Mouse (Mus musculus) induced T-regulatory cell, adult 2 months (primary cell): Measurements from ENCODE around the gene Ptgr2.
A peak's percentile ranks its signal among the peaks of the same experiment; 100 is the strongest.
"Not testable (repeated sequence)": the region's sequence is repeated elsewhere in the genome, so short reads cannot be mapped to it uniquely, and the experiment has no call there.

ENCODE experiments used
- DNase-seq: peaks from one replicate; pipeline ENCODE4 v3.0.0-alpha.2; 2012; ENCODE audit warnings: low read depth

Ptgr2 gene

GRCm38 (mm10) chr12:84304554-84304953, 19.5 kb downstream of the Ptgr2 start:
- no peak for DNase-seq

DNA sequence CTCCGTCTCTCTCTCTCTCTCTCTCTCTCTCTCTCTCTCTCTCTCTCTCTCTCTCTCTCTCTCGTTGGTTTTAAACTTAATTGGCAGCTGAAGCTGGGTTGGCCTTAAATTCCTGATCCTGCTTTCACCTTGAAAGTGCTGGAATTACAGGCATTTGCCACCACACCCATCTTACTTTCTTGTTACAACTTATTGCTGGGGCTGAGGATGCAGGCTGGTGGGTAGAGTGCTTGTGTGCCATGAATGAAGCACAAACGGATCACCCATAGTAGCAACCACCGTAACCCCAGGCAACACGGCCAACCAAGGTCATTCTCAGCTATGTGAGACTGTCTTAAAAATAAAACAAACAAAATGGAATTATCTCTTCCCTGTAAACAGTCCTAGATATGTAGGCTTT, 26.3 kb downstream of the Ptgr2 start:
- no peak for DNase-seq

DNA sequence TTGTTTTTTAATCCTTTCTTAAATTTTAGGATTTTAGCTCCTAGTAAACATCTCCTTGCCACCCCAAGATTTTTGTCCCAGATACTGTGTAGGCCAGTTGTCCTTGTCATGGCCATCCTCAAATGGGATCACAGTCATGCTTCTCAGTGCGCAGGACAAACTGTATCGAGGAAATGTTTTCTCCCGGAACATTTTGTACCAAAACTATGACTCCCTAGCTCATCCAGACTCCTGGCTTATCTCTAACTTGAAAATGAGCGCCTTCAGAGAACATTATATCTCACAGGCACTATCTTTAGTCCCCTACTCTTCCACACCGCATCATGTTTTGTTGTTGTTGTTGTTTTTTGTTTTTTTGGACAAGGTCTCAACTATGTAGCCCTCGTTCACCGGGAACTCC, 31.0 kb downstream of the Ptgr2 start:
- no peak for DNase-seq

GRCm38 (mm10) chr12:84316721-84317621, 31.9 kb downstream of the Ptgr2 start, which contains the start of gene Zfp410:
Zfp410 (plus strand) TSS chr12:84316852.
- DNase-seq = peak; percentile 82

GRCm38 (mm10) chr12:84327111-84327512, 42.1 kb downstream of the Ptgr2 start:
- no peak for DNase-seq

DNA sequence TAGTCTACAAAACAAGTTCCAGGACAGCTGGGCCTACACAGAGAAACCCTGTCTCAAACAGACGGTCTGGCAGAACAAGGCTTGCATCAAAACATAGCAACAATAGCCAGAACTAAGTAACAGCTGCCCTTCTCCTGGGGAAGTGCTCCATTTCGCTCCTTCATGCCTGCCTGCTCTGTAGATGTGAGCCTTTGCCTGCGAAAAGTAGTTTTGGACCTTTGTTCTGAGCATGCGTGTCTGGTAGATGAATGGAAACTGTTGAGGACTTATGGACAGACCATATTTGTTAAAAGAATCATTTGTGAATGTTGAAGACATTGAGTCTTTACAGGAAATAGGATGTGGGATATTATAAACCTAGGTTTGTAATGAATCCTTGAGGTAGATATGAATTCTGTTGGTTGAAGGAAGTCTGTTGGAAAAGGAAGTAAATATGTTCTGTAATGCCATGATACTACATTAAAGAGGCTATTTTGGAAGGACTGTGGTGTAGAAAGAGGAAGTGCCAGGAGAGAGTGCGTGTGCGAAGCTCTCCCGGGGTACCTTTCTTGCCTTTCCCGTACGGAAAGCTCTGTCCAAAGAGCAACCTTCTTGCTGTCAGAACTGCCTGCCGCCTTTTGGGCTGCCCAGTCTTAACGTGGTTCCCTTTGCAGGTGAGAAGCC, 52.1 kb downstream of the Ptgr2 start:
- DNase-seq = no peak

DNA sequence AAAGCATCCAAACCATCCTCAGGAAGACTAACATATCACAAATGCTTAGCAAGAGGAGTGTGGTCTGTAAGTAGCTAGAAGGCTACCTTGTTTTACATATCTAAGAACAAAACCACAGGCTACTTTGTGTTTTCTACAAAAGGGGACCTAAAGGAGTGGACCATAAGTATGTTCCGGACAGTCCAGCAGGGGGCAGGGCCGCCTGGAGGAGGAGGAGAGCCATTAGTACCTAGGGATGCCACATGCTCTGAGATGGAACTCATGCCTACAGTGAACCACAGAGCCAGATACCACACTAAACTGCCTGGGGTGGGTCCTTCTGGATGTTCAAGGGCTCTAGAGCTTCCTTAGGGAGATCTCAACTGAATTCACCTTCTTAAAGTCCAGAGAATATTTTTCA, 62.2 kb downstream of the Ptgr2 start:
- DNase-seq = peak; percentile 35

GRCm38 (mm10) chr12:84358699-84359098, 73.7 kb downstream of the Ptgr2 start:
- DNase-seq = not testable (repeated sequence)

DNA sequence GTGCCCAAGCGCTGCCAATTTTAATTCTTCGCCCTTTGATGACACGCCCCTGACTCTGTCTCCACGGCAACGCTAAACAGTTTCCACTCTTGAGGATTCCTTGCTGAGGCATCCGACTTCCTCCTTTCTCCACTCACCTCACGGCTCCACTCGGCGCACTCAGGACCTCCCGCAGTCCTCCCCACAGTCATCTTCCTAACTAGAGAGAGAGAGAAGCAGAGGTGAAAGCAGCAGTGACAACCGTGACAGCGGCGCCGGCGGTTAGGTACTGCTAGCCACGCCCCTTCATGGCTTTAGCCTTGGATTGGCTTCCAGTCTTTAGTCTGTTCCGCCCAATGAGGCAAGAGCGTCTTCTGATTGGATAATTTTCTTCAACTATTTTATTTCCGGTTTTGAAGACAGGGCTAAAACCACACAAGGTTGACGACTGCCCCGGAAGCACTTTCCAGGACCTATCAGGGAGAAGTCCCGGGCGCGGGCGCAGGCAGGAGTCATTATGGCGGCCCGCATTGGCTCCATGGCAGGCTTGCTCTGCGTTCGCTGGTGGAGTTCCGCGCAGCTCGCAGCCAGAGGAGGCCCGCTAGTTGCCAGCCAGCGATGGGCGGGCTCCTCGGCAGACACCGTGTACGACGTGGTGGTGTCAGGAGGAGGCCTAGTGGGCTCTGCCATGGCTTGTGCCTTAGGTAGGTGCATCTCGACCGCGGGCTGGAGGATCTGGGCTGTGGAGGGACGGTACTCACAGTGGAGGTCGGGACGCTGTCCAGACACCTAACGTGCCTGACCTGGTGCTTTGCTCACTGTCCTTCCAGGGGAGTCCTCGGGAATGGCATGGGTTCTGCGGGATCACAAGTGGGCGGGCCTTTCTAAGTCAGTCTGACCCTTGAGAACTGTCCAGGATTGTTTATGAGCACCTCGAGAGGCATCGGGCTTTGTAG, 76.8 kb downstream of the Ptgr2 start, which contains the start of the genes Coq6 and Fam161b:
Gene Coq6 (plus strand): TSS at position 103 of the 935 bp plus-strand sequence.
Gene Fam161b (minus strand): TSS at position 279 of the 935 bp plus-strand sequence.
- peak; percentile 99 for DNase-seq

DNA sequence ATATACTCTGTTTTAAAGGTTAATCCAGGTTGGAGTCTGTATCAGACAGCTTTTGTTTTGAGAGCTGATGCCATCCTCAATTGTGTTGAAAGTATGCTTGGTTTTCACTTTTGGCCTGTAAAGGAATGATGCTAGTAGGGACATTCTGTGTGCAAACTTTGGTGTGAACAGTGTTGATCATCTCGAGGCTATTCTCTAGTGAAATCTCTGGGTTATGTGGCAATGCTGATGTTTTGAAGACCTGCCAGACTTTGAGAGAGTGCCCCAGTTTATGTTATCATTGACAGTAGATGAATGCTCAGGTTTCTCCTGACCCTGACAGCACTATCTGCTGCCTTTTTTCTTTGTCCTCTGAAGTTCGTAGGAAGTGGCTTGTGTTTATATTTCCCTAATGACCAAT, 77.8 kb downstream of the Ptgr2 start:
- DNase-seq = no peak

GRCm38 (mm10) chr12:84364291-84364690, 79.3 kb downstream of the Ptgr2 start:
- DNase-seq = no peak

- DNase-seq = no peak
Measured at GRCm38 (mm10) chr12:84365137-84365536, 80.1 kb downstream of the Ptgr2 start.
